Mouse (Mus musculus) heart, adult 2 months (tissue): ENCODE results near the gene Olfr802.

Experiments
- CTCF ChIP-seq: fragments of 200-600 bp; IDR thresholded peaks from 2 replicates; pipeline ENCODE4 v1.8.1; 2022; ENCODE audit warnings: antibody characterized with exemption, mild to moderate bottlenecking, moderate library complexity
- EP300 ChIP-seq: fragments of 200-500 bp; IDR thresholded peaks from 2 replicates; pipeline ENCODE4 v1.6.1; 2011; ENCODE audit warnings: low read depth, low read length, control low read depth; ENCODE audit not compliant: insufficient read depth

DNA sequence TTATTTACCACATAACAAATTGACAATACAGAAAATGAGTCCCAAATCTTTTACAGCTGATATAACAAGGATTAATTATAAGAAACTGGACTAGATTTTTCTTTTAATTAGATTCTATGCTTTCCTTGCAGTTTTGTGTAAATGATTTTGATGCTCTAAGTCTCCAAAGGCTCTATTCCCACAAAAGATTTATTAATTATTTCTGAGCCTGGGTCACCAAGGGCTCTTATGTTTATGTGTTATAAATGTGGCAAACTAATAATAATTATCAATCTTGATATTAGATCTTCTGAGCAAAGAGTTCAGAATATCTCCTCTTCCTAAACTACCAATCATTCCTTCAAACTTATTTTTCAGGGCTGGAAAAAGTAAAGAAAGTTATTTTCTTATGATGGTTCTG, 30.6 kb downstream of the Olfr802 start, which contains the start of gene Olfr800:
- TF ChIP-seq EP300 (no peak), CTCF (no peak)
